Mouse (Mus musculus) left cerebral cortex, postnatal 10 days (tissue): ENCODE data around the gene Dusp23. TPM values are rescaled to one million over a fixed set of nuclear protein-coding genes. Genes with fewer than 3 reads are reported as not detected.

Experiments
- DNase-seq, 2 experiments: peaks; one replicate each; pipeline ENCODE4 v3.0.0; 2021 to 2022; ENCODE audit warnings: low spot score in 2 of 2, mixed read lengths in 1 of 2; ENCODE audit errors: extremely low spot score in 1 of 2
- intact Hi-C: fragments of 180-260 bp; cut with DNase I; formaldehyde crosslinking; loops from one replicate; pipeline ENCODE4 v1.15.1; 2025
- total RNA-seq, 2 experiments: library from RNA; stranded (reverse); gene quantifications; 2 replicates each; pipeline ENCODE4 v1.2.3; 2021

The Dusp23 gene
- 1 to 10 TPM; 7.7 to 8.2 TPM for total RNA-seq

GRCm38 (mm10) chr1:172632451-172633326 lies at the start of gene Dusp23:
Gene Dusp23 (minus strand): TSS chr1:172632962.
- DNase-seq: peak; percentile 91 to 98
- intact Hi-C loops: loop anchor here (1.0 to 5.0 kb wide), 3 partner anchors 104 to 765 kb away; no protein-coding TSS in a partner anchor

GRCm38 (mm10) chr1:172680742-172681141 lies 48.0 kb upstream of the Dusp23 start:
- intact Hi-C loops: no loop called here
- DNase-seq: no peak

- intact Hi-C loops: no loop called here
- no peak for DNase-seq
These were observed 38.0 kb upstream of the Dusp23 start for GRCm38 (mm10) chr1:172670716-172671115.

- intact Hi-C loops: no loop called here
- DNase-seq: no peak
These were observed 34.8 kb upstream of the Dusp23 start for GRCm38 (mm10) chr1:172667597-172667996.

GRCm38 (mm10) chr1:172665457-172665856 lies 32.7 kb upstream of the Dusp23 start:
- DNase-seq: no peak
- intact Hi-C loops: no loop called here

- intact Hi-C loops: no loop called here
These were observed 26.9 kb upstream of the Dusp23 start for GRCm38 (mm10) chr1:172659688-172660087.

GRCm38 (mm10) chr1:172657266-172657665 lies 24.5 kb upstream of the Dusp23 start:
- DNase-seq: no peak
- intact Hi-C loops: no loop called here

More at GRCm38 (mm10) chr1:172659688-172660087, 26.9 kb upstream of the Dusp23 start:
- no peak for DNase-seq

- no peak for DNase-seq
- intact Hi-C loops: no loop called here
These were observed 21.1 kb upstream of the Dusp23 start for GRCm38 (mm10) chr1:172653900-172654299.

- intact Hi-C loops: no loop called here
- DNase-seq: no peak
These were observed 19.4 kb upstream of the Dusp23 start for GRCm38 (mm10) chr1:172652040-172652662.

- intact Hi-C loops: no loop called here
- no peak for DNase-seq
These were observed 18.7 kb upstream of the Dusp23 start for GRCm38 (mm10) chr1:172651288-172651987.

GRCm38 (mm10) chr1:172650519-172651287 lies 17.9 kb upstream of the Dusp23 start:
- DNase-seq: peak in 1 of 2 experiments; percentile 27
- intact Hi-C loops: no loop called here

GRCm38 (mm10) chr1:172649396-172649795 lies 16.6 kb upstream of the Dusp23 start:
- no peak for DNase-seq
- intact Hi-C loops: no loop called here

GRCm38 (mm10) chr1:172647236-172647635 lies 14.5 kb upstream of the Dusp23 start:
- intact Hi-C loops: no loop called here
- DNase-seq: no peak

- peak in 1 of 2 experiments; percentile 55 for DNase-seq
- intact Hi-C loops: loop anchor here (5.0 kb wide), 1 partner anchor 739 kb away; no protein-coding TSS in a partner anchor
These were observed 6.0 kb upstream of the Dusp23 start for GRCm38 (mm10) chr1:172638781-172639180.

GRCm38 (mm10) chr1:172637801-172638200 lies 5.0 kb upstream of the Dusp23 start:
- intact Hi-C loops: loop anchor here (5.0 kb wide), 1 partner anchor 740 kb away; no protein-coding TSS in a partner anchor
- no peak for DNase-seq

GRCm38 (mm10) chr1:172636266-172636665 lies 3.5 kb upstream of the Dusp23 start:
- no peak for DNase-seq
- intact Hi-C loops: loop anchor here (5.0 kb wide), 1 partner anchor 741 kb away; no protein-coding TSS in a partner anchor

- intact Hi-C loops: loop anchor here (5.0 kb wide), 1 partner anchor 742 kb away; no protein-coding TSS in a partner anchor
- peak in 1 of 2 experiments; percentile 26 for DNase-seq
These were observed 2.5 kb upstream of the Dusp23 start for GRCm38 (mm10) chr1:172635258-172635657.

GRCm38 (mm10) chr1:172634136-172634535 lies 1.4 kb upstream of the Dusp23 start:
- intact Hi-C loops: loop anchor here (5.0 kb wide), 1 partner anchor 763 kb away; no protein-coding TSS in a partner anchor
- no peak for DNase-seq
